Mouse (Mus musculus) heart, adult 2 months (tissue): ENCODE data around the gene Slc22a6. TPM values are rescaled to one million over a fixed set of nuclear protein-coding genes. Genes with fewer than 3 reads are reported as not detected.

ENCODE experiments used
- DNase-seq, 2 experiments: peaks; one replicate each; pipeline ENCODE4 v3.0.0; 2021
- H3K27ac ChIP-seq: fragments of 200-600 bp; 2 replicates; pipeline ENCODE4 v1.8.1; 2022
- H3K27me3 ChIP-seq: fragments of 200-500 bp; 2 replicates; pipeline ENCODE4 v1.6.1; 2012; ENCODE audit warnings: mild to moderate bottlenecking, low read length, inconsistent platforms, mixed read lengths; ENCODE audit not compliant: control insufficient read depth, insufficient read depth
- H3K36me3 ChIP-seq: fragments of 200-500 bp; 2 replicates; pipeline ENCODE4 v1.6.1; 2012; ENCODE audit warnings: low read length, inconsistent platforms; ENCODE audit not compliant: control insufficient read depth, insufficient read depth
- H3K4me1 ChIP-seq: fragments of 200-500 bp; 2 replicates; pipeline ENCODE4 v1.6.1; 2011; ENCODE audit warnings: low read length; ENCODE audit not compliant: control insufficient read depth, insufficient read depth
- H3K4me3 ChIP-seq: fragments of 200-600 bp; 2 replicates; pipeline ENCODE4 v1.8.1; 2022
- H3K79me2 ChIP-seq: fragments of 200-500 bp; replicated peaks from 2 replicates; pipeline ENCODE4 v1.6.1; 2012; ENCODE audit warnings: mild to moderate bottlenecking, inconsistent platforms, low read length, moderate library complexity, mixed read lengths; ENCODE audit not compliant: control insufficient read depth, insufficient read depth
- H3K9ac ChIP-seq: fragments of 200-500 bp; 2 replicates; pipeline ENCODE4 v1.6.1; 2012; ENCODE audit warnings: low read depth, mild to moderate bottlenecking, control low read depth, inconsistent platforms, low read length, mixed read lengths
- CTCF ChIP-seq: fragments of 200-600 bp; IDR thresholded peaks from 2 replicates; pipeline ENCODE4 v1.8.1; 2022; ENCODE audit warnings: antibody characterized with exemption, mild to moderate bottlenecking, moderate library complexity
- EP300 ChIP-seq: fragments of 200-500 bp; IDR thresholded peaks from 2 replicates; pipeline ENCODE4 v1.6.1; 2011; ENCODE audit warnings: low read depth, low read length, control low read depth; ENCODE audit not compliant: insufficient read depth
- POLR2A ChIP-seq: fragments of 200-500 bp; IDR thresholded peaks from 2 replicates; pipeline ENCODE4 v1.6.1; 2011; ENCODE audit warnings: mild to moderate bottlenecking, low read depth, low read length, control low read depth; ENCODE audit not compliant: insufficient read depth
- WGBS: fragments of 180-500 bp; shearing (Covaris S2); methylation state at CpG from one replicate; pipeline ENCODE4 v1.1.7; 2018; 5-methylcytosine and 5-hydroxymethylcytosine counted together
- intact Hi-C: fragments of 180-260 bp; cut with DNase I; formaldehyde crosslinking; loops from one replicate; pipeline ENCODE4 v1.15.1; 2025
- polyA plus RNA-seq: library from polyadenylated mRNA; depleted of rRNA; stranded (reverse); fragments of >200 nt; gene quantifications from 2 replicates; pipeline ENCODE4 v1.2.3, GENCODE M21; 2012; rRNA removed
- total RNA-seq, 2 experiments: library from RNA; stranded (reverse); gene quantifications; 2 replicates each; pipeline ENCODE4 v1.2.3; 2021

Slc22a6 gene
- total and polyA plus RNA-seq, 3 experiments = not detected

DNA sequence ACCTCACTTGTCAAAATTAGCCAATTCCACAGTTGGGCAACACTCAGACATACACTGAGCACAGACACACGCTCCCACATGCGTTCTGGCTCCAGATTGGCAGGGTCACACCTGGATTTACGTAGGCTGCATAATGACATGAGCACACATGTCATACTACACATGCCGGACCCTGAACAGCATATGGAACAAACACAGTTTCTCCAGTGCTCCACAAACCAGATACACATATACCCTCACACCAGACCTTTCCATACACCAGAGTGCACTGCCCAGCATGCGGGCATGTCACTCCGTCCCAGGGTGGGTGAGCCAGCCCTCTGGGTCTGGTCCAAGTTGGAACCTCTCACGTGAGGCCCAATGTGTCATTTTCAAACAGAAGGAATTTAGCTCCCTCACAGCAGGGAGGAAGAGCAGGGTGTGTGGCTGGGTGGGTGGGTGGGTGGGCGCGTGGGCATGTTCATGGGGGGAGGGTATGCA is 45.6 kb downstream of the Slc22a6 start, which contains the start of gene Chrm1:
TSS of gene Chrm1 (plus strand) at position 430 of the 480 bp plus-strand sequence.
- no peaks in the 10 kb centered on the region for H3K4me1 ChIP-seq
- WGBS = 65% methylated on average over 9 of the region's 9 CpGs
- no peaks in the 10 kb centered on the region for H3K79me2 ChIP-seq
- intact Hi-C loops = loop anchor here (2.0 kb wide), 1 partner anchor 19 kb away; no protein-coding TSS in a partner anchor
- H3K27me3 ChIP-seq = no peaks in the 10 kb centered on the region
- no peak within 1 kb of the TSS for H3K9ac ChIP-seq
- DNase-seq = no peak
- H3K36me3 ChIP-seq = no peaks in the 10 kb centered on the region
- TF ChIP-seq EP300 (no peak), CTCF (no peak), POLR2A (no peak)
- no peak within 1 kb of the TSS for H3K27ac ChIP-seq
- H3K4me3 ChIP-seq = no peak within 1 kb of the TSS

DNA sequence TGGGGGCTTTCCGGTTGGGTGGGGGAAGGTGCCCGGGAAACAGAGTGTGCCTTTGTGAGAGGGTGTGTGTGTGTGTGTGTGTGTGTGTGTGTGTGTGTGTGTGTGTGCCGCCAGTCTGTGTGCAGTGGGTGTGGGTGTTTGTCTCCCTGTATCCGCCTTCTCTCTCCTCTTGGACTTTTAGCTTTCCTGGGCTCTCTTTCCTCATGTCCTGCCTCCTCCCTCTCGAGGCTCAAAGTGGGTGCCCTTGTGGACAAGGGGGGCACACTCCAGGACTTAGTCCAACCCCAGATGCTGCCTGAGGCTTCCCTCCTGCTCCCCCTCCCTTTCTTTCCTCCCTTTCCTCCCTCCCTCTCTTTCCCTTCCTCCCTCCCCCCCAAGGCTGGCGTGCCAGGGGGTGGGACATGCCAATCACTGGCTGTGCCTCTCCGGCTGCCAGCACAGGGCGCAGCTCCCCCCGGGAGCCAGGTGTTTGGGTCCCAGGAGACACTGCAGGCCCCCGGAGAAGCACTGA is 46.1 kb downstream of the Slc22a6 start:
- WGBS = 27% methylated on average over 9 of the region's 10 CpGs
- TF ChIP-seq POLR2A (no peak), CTCF (no peak), EP300 (no peak)
- no peak overlapping the region for H3K9ac ChIP-seq

DNA sequence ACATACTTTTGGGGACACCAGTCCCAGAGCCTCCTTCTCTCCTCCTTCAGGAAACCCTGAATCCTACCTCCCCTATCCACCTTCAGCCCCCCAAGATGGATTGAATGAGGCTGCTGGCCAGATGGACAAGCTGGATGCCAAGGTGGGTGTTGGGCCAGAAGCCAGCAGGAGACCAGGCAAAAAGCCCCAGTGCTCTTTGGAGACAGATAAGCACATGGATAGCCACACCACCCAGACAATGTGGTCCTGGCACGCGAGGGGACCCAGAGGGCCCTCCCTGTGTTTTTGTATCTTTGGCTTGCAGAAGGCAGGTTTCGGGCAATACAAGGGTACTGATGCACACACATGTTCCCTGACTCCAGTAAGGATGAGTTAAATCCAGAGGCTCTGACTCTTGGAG is 47.0 kb downstream of the Slc22a6 start:
- WGBS = 88% methylated on average over 3 of the region's 3 CpGs
- Histone ChIP-seq H3K4me1 (no peaks in the 10 kb centered on the region), H3K4me3 (no peak overlapping the region), H3K9ac (no peak overlapping the region), H3K36me3 (no peaks in the 10 kb centered on the region), H3K27ac (no peak overlapping the region), H3K79me2 (no peaks in the 10 kb centered on the region), H3K27me3 (no peaks in the 10 kb centered on the region)
- no peak for DNase-seq
- intact Hi-C loops = no loop called here
- TF ChIP-seq POLR2A = no peak

More for the DNA sequence above, 46.1 kb downstream of the Slc22a6 start:
- intact Hi-C loops = loop anchor here (2.0 kb wide), 1 partner anchor 19 kb away; no protein-coding TSS in a partner anchor
- Histone ChIP-seq H3K4me1 (no peaks in the 10 kb centered on the region), H3K79me2 (no peaks in the 10 kb centered on the region), H3K27ac (no peak overlapping the region), H3K4me3 (no peak overlapping the region), H3K27me3 (no peaks in the 10 kb centered on the region), H3K36me3 (no peaks in the 10 kb centered on the region)
- no peak for DNase-seq

DNA sequence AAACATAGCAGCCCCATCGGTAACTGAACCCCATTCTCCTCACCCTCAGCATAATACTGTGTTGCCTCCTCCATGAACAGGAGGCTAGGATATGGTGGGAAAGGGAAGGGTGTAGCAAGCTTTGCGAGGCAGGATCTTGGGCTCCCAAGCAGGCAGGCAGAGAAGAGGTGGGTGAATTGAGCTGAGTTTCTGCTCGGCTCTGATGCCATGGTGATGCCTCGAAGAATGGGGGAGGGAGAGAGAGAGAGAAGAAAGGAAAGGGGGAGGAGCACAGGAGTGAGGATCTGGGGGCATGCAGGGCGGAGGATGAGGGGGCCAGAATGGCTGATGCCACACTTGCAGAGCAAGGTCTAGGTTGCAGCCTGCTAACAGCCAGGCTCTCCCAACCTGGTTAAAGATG is 47.9 kb downstream of the Slc22a6 start:
- H3K4me3 ChIP-seq = no peak overlapping the region
- DNase-seq = no peak
- 70% methylated on average over 5 of the region's 5 CpGs for WGBS
- no peaks in the 10 kb centered on the region for H3K27me3 ChIP-seq
- H3K27ac ChIP-seq = no peak overlapping the region
- H3K4me1 ChIP-seq = no peaks in the 10 kb centered on the region
- intact Hi-C loops = no loop called here
- H3K79me2 ChIP-seq = no peaks in the 10 kb centered on the region
- H3K36me3 ChIP-seq = no peaks in the 10 kb centered on the region
- TF ChIP-seq CTCF = no peak
- TF ChIP-seq POLR2A = no peak
- no peak overlapping the region for H3K9ac ChIP-seq

DNA sequence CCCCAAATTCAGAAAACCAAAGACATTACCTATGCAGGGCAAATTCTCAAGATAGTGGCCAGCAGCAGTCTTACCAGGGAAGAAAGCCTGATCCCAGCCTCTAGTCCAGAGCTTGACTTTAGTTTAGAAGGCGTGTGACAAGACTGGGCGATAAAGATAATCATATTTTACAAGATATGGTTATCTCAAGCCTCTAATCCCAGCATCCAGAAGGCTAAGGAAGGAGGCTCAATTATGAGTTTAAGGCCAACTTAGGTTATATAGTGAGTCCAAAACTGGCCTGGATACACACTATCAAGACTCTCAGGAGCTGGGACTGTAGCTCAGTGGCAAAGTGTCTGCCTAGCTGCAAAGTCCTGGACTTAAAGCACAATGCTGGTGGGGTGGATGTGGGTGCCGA is 55.0 kb downstream of the Slc22a6 start:
- no peak overlapping the region for H3K4me3 ChIP-seq
- 77% methylated on average over 3 of the region's 3 CpGs for WGBS
- H3K9ac ChIP-seq = no peak overlapping the region
- no peaks in the 10 kb centered on the region for H3K27me3 ChIP-seq
- no peak overlapping the region for H3K27ac ChIP-seq
- TF ChIP-seq EP300 = no peak
- TF ChIP-seq POLR2A = no peak
- TF ChIP-seq CTCF = no peak
- intact Hi-C loops = no loop called here
- no peaks in the 10 kb centered on the region for H3K4me1 ChIP-seq
- no peaks in the 10 kb centered on the region for H3K36me3 ChIP-seq
- no peak for DNase-seq
- H3K79me2 ChIP-seq = no peaks in the 10 kb centered on the region

DNA sequence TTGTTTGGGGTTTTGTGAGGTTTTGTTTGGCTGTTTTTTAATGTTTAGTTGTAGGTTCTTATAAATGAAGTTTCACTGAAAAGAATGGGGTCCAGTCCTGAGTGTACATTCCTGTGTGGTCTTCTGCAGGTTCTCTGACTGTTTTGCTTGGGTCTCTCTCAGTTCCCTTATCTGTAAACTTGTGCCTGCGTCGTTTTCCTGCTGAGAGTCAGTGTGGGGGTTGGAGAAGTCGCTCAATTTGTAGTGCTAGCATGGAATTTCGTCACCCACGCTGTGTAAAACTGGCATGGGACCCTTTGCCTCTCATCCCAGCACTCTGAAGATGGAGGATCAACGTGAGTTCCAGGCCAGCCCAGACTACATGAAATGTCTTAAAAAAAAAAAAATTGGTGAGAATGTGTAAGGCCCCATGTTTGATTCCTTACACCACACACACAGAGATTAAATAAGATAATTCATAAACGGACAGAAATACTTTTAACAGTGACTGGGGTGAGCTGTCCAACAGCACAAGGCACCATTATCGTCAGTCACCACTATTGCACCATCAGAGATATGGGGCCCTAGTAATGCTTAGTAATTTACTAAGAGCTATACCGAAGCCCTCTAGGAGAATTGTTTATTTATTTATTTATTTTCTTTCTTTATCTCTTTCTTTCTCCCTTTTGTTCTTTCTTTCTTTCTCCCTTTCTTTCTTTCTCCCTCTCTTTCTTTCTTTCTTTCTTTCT is 55.7 kb downstream of the Slc22a6 start:
- H3K27me3 ChIP-seq = no peaks in the 10 kb centered on the region
- no peak overlapping the region for H3K27ac ChIP-seq
- no peak overlapping the region for H3K4me3 ChIP-seq
- 29% methylated on average over 9 of the region's 9 CpGs for WGBS
- no peak overlapping the region for H3K9ac ChIP-seq
- no peaks in the 10 kb centered on the region for H3K36me3 ChIP-seq
- no peaks in the 10 kb centered on the region for H3K4me1 ChIP-seq
- TF ChIP-seq CTCF (no peak), EP300 (no peak), POLR2A (no peak)
- H3K79me2 ChIP-seq = no peaks in the 10 kb centered on the region
- DNase-seq = no peak
- intact Hi-C loops = no loop called here

Other genes with a start within 250 kb of the Slc22a6 start
- not detected for gene Slc22a30, start 212.9 kb upstream of the Slc22a6 start, total RNA-seq
- gene Slc22a30, start 212.9 kb upstream of the Slc22a6 start, polyA plus RNA-seq = not detected in 2 replicates
- gene Slc22a8, start 26.8 kb upstream of the Slc22a6 start, total RNA-seq = not detected
- gene Slc22a8, start 26.8 kb upstream of the Slc22a6 start, polyA plus RNA-seq = 0.04 and 0.09 TPM in 2 replicates
- not detected for gene Chrm1, start 45.8 kb downstream of the Slc22a6 start, total RNA-seq
- 0.09 and 0.21 TPM in 2 replicates for gene Chrm1, start 45.8 kb downstream of the Slc22a6 start, polyA plus RNA-seq
- gene Slc3a2, start 105.3 kb downstream of the Slc22a6 start, total RNA-seq = 10 to 100 TPM; 41.0 to 42.2 TPM
- 60.9 and 61.1 TPM in 2 replicates for gene Slc3a2, start 105.3 kb downstream of the Slc22a6 start, polyA plus RNA-seq
- gene Wdr74, start 117.8 kb downstream of the Slc22a6 start, total RNA-seq = 10 to 100 TPM; 18.7 to 19.2 TPM
- gene Wdr74, start 117.8 kb downstream of the Slc22a6 start, polyA plus RNA-seq = 15.7 and 18.2 TPM in 2 replicates
- under 1 TPM in 1 of 2 experiments, not detected in 1; 0.57 TPM for gene 1700092M07Rik, start 122.7 kb downstream of the Slc22a6 start, total RNA-seq
- gene 1700092M07Rik, start 122.7 kb downstream of the Slc22a6 start, polyA plus RNA-seq = 0.62 and 1.3 TPM in 2 replicates
- gene Stx5a, start 123.4 kb downstream of the Slc22a6 start, total RNA-seq = 10 to 100 TPM; 23.8 to 25.3 TPM
- 33.4 and 49.3 TPM in 2 replicates for gene Stx5a, start 123.4 kb downstream of the Slc22a6 start, polyA plus RNA-seq
- 10 to 100 TPM; 35.5 to 41.8 TPM for gene Nxf1, start 139.0 kb downstream of the Slc22a6 start, total RNA-seq
- gene Nxf1, start 139.0 kb downstream of the Slc22a6 start, polyA plus RNA-seq = 66.5 and 93.2 TPM in 2 replicates
- 100 to 1,000 TPM; 108 to 130 TPM for gene Tmem223, start 153.0 kb downstream of the Slc22a6 start, total RNA-seq
- 212 and 233 TPM in 2 replicates for gene Tmem223, start 153.0 kb downstream of the Slc22a6 start, polyA plus RNA-seq
- gene Tmem179b, start 156.4 kb downstream of the Slc22a6 start, total RNA-seq = 10 to 100 TPM; 14.8 to 17.1 TPM
- 44.5 and 44.9 TPM in 2 replicates for gene Tmem179b, start 156.4 kb downstream of the Slc22a6 start, polyA plus RNA-seq
- 1 to 10 TPM; 7.8 to 9.1 TPM for gene Taf6l, start 168.4 kb downstream of the Slc22a6 start, total RNA-seq
- gene Taf6l, start 168.4 kb downstream of the Slc22a6 start, polyA plus RNA-seq = 6.0 and 6.2 TPM in 2 replicates
- gene Polr2g, start 180.5 kb downstream of the Slc22a6 start, total RNA-seq = 10 to 100 TPM; 53.4 to 56.3 TPM
- 55.1 and 84.1 TPM in 2 replicates for gene Polr2g, start 180.5 kb downstream of the Slc22a6 start, polyA plus RNA-seq
- 1 to 10 TPM; 1.4 to 1.5 TPM for gene Zbtb3, start 184.5 kb downstream of the Slc22a6 start, total RNA-seq
- gene Zbtb3, start 184.5 kb downstream of the Slc22a6 start, polyA plus RNA-seq = 2.0 and 2.5 TPM in 2 replicates
- 10 to 100 TPM; 14.1 TPM for gene Ttc9c, start 201.3 kb downstream of the Slc22a6 start, total RNA-seq
- 9.5 and 17.8 TPM in 2 replicates for gene Ttc9c, start 201.3 kb downstream of the Slc22a6 start, polyA plus RNA-seq
- 10 to 100 TPM; 44.7 to 47.5 TPM for gene Hnrnpul2, start 202.0 kb downstream of the Slc22a6 start, total RNA-seq
- gene Hnrnpul2, start 202.0 kb downstream of the Slc22a6 start, polyA plus RNA-seq = 12.4 and 23.2 TPM in 2 replicates
- not detected for gene AC129217.1, start 211.7 kb downstream of the Slc22a6 start, total RNA-seq
- not detected in 2 replicates for gene AC129217.1, start 211.7 kb downstream of the Slc22a6 start, polyA plus RNA-seq
- 10 to 100 TPM; 22.6 to 23.5 TPM for gene Bscl2, start 219.4 kb downstream of the Slc22a6 start, total RNA-seq
- 52.3 and 67.7 TPM in 2 replicates for gene Bscl2, start 219.4 kb downstream of the Slc22a6 start, polyA plus RNA-seq
- not detected for gene Gng3, start 221.2 kb downstream of the Slc22a6 start, total RNA-seq
- gene Gng3, start 221.2 kb downstream of the Slc22a6 start, polyA plus RNA-seq = 0.23 and 0.35 TPM in 2 replicates
- gene Lrrn4cl, start 232.7 kb downstream of the Slc22a6 start, total RNA-seq = 1 to 10 TPM; 2.6 to 3.7 TPM
- 3.8 and 5.7 TPM in 2 replicates for gene Lrrn4cl, start 232.7 kb downstream of the Slc22a6 start, polyA plus RNA-seq